Comparison of ENCODE assay signal across 23 mouse cellular contexts in the genomic region with DNA sequence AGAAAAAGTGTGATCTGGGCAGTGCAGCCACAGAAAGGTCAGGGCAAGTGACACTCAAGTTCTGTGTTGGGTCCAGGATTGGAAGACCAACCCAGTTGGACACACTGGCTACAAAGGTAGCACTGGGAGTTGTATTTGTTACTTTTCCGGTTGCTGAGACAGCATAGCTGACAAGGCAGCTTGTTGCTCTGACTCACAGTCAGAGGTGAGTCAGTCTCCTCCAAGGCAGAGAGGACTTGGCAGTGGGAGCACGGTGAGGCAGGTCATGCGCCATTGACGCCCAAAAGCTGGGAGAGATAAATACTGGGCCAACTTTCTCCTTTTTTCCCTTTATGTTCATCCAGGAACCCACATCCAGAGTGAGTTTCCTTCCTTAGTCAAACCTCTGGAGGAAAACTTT.
A peak's percentile ranks its signal among the peaks of the same experiment; 100 is the strongest.
DNase-seq lines count a peak whose midpoint lies in the region; ATAC-seq and TF ChIP-seq lines count a peak whose summit lies in the region.
"Had no signal": no experiment of that assay in that cellular context is flagged by ENCODE, and none has a peak within 500 bp of the region (broad histone marks: within the 10 kb centered on the region; RNA-seq: fewer than 3 reads in every experiment).

No protein-coding gene starts in this region.

- WGBS in kidney, adult 2 months = 74% methylated on average over 4 of the region's 4 CpGs

- no peak for TF ChIP-seq POLR2A in kidney, adult 2 months (IDR thresholded peaks at IDR 0.05; ENCODE audit: low read depth, low read length)

- H3K27ac ChIP-seq in kidney, adult 2 months (ENCODE audit: insufficient read depth, low read depth, low read length) = peak overlapping the region; percentile 5; the same call in 1 of the 2 replicates
- H3K27ac ChIP-seq: forebrain, embryonic 15.5 days; hindbrain, embryonic 12.5 days; kidney, postnatal 0 days; limb, embryonic 10.5 days; liver, embryonic 15.5 days; lung, embryonic 15.5 days had no signal

- ATAC-seq in megakaryocyte progenitor cell, adult 5-6 weeks (replicated peaks; ENCODE audit: poor library complexity) = no peak
- ATAC-seq: activated CD4-positive, CD25-positive, alpha-beta regulatory T cell, adult 4 months; forebrain, embryonic 15.5 days had no signal

- no peaks in the 10 kb centered on the region for H3K36me3 ChIP-seq in kidney, adult 2 months (ENCODE audit: control insufficient read depth, insufficient read depth, low read length)
- H3K36me3 ChIP-seq: forebrain, embryonic 15.5 days; G1E; hindbrain, embryonic 12.5 days; limb, embryonic 10.5 days; liver, embryonic 15.5 days; lung, embryonic 15.5 days had no signal

- no peak overlapping the region for H3K4me3 ChIP-seq in kidney, adult 2 months (ENCODE audit: insufficient read depth, low read depth, low read length)
- H3K4me3 ChIP-seq: forebrain, embryonic 15.5 days; hindbrain, embryonic 12.5 days; limb, embryonic 10.5 days; liver, embryonic 15.5 days; lung, embryonic 15.5 days had no signal

- no peak for TF ChIP-seq CTCF in kidney, adult 2 months (conservative IDR thresholded peaks at IDR 0.05; ENCODE audit: insufficient read depth, insufficient read length, low read depth, low read length)

- peak; percentile 59 to 75 for DNase-seq in adrenal gland, adult (ENCODE audit: inconsistent age in 2 of 2, low spot score in 1 of 2)
- DNase-seq in adrenal gland, postnatal 4 days (ENCODE audit: low spot score in 2 of 2) = no peak
- DNase-seq in kidney, adult 2 months = no peak
- DNase-seq in kidney, postnatal 4 days = no peak
- peak; percentile 67 for DNase-seq in fibroblast of lung, adult 2 months (ENCODE audit: low read depth)
- no peak for DNase-seq in urinary bladder, adult 2 months (ENCODE audit: low spot score)
- DNase-seq: cerebellum, adult 9-10 months; gastrocnemius, postnatal 14 days; heart, adult 18-20 months; kidney, adult 18-20 months; liver; lung, postnatal 4 days; right cerebral cortex, adult 18-20 months had no signal

- H3K4me1 ChIP-seq in kidney, adult 2 months (ENCODE audit: control insufficient read depth, insufficient read depth, low read length) = peaks cover 11% of the 10 kb centered on the region; the same call in 1 of the 2 replicates
- H3K4me1 ChIP-seq: forebrain, embryonic 15.5 days; hindbrain, embryonic 12.5 days had no signal

- H3K27me3 ChIP-seq in kidney, adult 2 months (replicated peaks; ENCODE audit: control insufficient read depth, insufficient read depth, low read length) = no peaks in the 10 kb centered on the region
- H3K27me3 ChIP-seq: CH12.LX; forebrain, embryonic 15.5 days; hindbrain, embryonic 12.5 days; liver, embryonic 15.5 days; lung, embryonic 15.5 days had no signal

Comparison
In these comparisons a context has a peak if more than half of its experiments do, and no peak if none do; other contexts are left out.
1. DNase-seq: peak in adrenal gland, adult (2 of 2) and fibroblast of lung, adult 2 months (single experiment); none in adrenal gland, postnatal 4 days (0 of 2), kidney, adult 2 months (single experiment), kidney, postnatal 4 days (0 of 2) and urinary bladder, adult 2 months (single experiment).